1 mouse cellular context compared by ENCODE assay signal in genomic region chr17:62881791-62882725, GRCm38 (mm10).
TF ChIP-seq lines count a peak whose summit lies in the region.

No protein-coding gene starts in this region.

TF ChIP-seq in CH12.LX, 34 proteins besides CTCF, POLR2A, EP300 and RAD21 (continued from another document):
- TF ChIP-seq BHLHE40 (IDR thresholded peaks at IDR 0.05; ENCODE audit: low read depth, low read length), result no peak
- TF ChIP-seq SMC3 (IDR thresholded peaks at IDR 0.05; ENCODE audit: low read depth, low read length), result no peak
- no peak for TF ChIP-seq JUND (conservative IDR thresholded peaks at IDR 0.05; ENCODE audit: low read depth, low read length)
- TF ChIP-seq TBP (conservative IDR thresholded peaks at IDR 0.05; ENCODE audit: low read depth, low read length), result no peak
- no peak for TF ChIP-seq IRF4 (IDR thresholded peaks at IDR 0.05; ENCODE audit: low read depth, low read length)
- TF ChIP-seq ZNF384 (IDR thresholded peaks at IDR 0.05; ENCODE audit: low read depth, low read length), result no peak
- no peak for TF ChIP-seq MEF2A (IDR thresholded peaks at IDR 0.05; ENCODE audit: borderline replicate concordance, low read depth, low read length)
- no peak for TF ChIP-seq KAT2A (IDR thresholded peaks at IDR 0.05; ENCODE audit: insufficient replicate concordance, low read length)
- TF ChIP-seq NELFE (IDR thresholded peaks at IDR 0.05; ENCODE audit: low read depth, low read length), result no peak
